Mouse (Mus musculus) heart, postnatal 0 days (tissue): ENCODE results near the gene Sirt7. TPM values are rescaled to one million over a fixed set of nuclear protein-coding genes. Genes with fewer than 3 reads are reported as not detected.

Experiments
- ATAC-seq: fragments of 200-750 bp; cut with Nextera tagmentation; 2 replicates; pipeline ENCODE4 v1.8.0; 2017; ENCODE audit warnings: low read depth, moderate number of reproducible peaks, moderate library complexity; ENCODE audit not compliant: insufficient read depth
- DNase-seq: peaks from one replicate; pipeline ENCODE4 v3.0.0-alpha.2; 2016; ENCODE audit warnings: low spot score
- H3K27ac ChIP-seq: fragments of 300-500 bp; sonication (generic); 2 replicates; pipeline ENCODE4 v1.5.1; 2014; ENCODE audit warnings: low read depth, mild to moderate bottlenecking
- H3K27me3 ChIP-seq: fragments of 300-500 bp; sonication (generic); 2 replicates; pipeline ENCODE4 v1.6.1; 2014; ENCODE audit warnings: low read length, mixed read lengths; ENCODE audit not compliant: control insufficient read depth, insufficient read depth
- H3K36me3 ChIP-seq: fragments of 300-500 bp; sonication (generic); replicated peaks from 2 replicates; pipeline ENCODE4 v1.6.1; 2014; ENCODE audit warnings: low read length, mixed read lengths; ENCODE audit not compliant: control insufficient read depth, insufficient read depth
- H3K4me1 ChIP-seq: fragments of 300-500 bp; sonication (generic); 2 replicates; pipeline ENCODE4 v1.6.1; 2014; ENCODE audit warnings: antibody characterized with exemption; ENCODE audit not compliant: control insufficient read depth, insufficient read depth
- H3K4me2 ChIP-seq: fragments of 300-500 bp; sonication (generic); 2 replicates; pipeline ENCODE4 v1.6.1; 2014; ENCODE audit warnings: low read depth, mild to moderate bottlenecking, low read length, moderate library complexity
- H3K4me3 ChIP-seq: fragments of 300-500 bp; sonication (generic); 2 replicates; pipeline ENCODE4 v1.5.1; 2014; ENCODE audit warnings: low read depth, low read length
- H3K9ac ChIP-seq: fragments of 300-500 bp; sonication (generic); replicated peaks from 2 replicates; pipeline ENCODE4 v1.6.1; 2014; ENCODE audit warnings: low read depth, low read length, mixed read lengths
- H3K9me3 ChIP-seq: fragments of 300-500 bp; sonication (generic); replicated peaks from 2 replicates; pipeline ENCODE4 v1.6.1; 2016; ENCODE audit warnings: low read length; ENCODE audit not compliant: control insufficient read depth
- CTCF ChIP-seq: IDR thresholded peaks from 2 replicates; pipeline ENCODE4 v1.5.1; 2016; ENCODE audit warnings: antibody characterized with exemption, control low read depth, low read depth
- EP300 ChIP-seq: IDR thresholded peaks from 2 replicates; pipeline ENCODE4 v1.6.1; 2016; ENCODE audit warnings: antibody characterized with exemption, low read depth
- WGBS: fragments of 180-500 bp; shearing (Covaris S2); extraction: QIAGEN DNeasy Blood & Tissue Kit; methylation state at CpG from one replicate; pipeline ENCODE4 v1.1.7; 2014; 5-methylcytosine and 5-hydroxymethylcytosine counted together
- polyA plus RNA-seq: library from polyadenylated mRNA; unstranded; fragments of >200 nt; fragmentation: Nextera tagmentation; extraction: Ambion mirVana; gene quantifications from 2 replicates; pipeline ENCODE4 v1.2.1, GENCODE M21; 2015
- total RNA-seq: library from RNA; depleted of rRNA; stranded (reverse); fragments of >200 nt; gene quantifications from 2 replicates; pipeline ENCODE4 v1.2.3, GENCODE M21; 2014; ENCODE audit warnings: low replicate concordance; rRNA removed

Sirt7 gene
- total RNA-seq = 12.4 and 63.2 TPM in 2 replicates
- 14.1 and 15.2 TPM in 2 replicates for polyA plus RNA-seq

DNA sequence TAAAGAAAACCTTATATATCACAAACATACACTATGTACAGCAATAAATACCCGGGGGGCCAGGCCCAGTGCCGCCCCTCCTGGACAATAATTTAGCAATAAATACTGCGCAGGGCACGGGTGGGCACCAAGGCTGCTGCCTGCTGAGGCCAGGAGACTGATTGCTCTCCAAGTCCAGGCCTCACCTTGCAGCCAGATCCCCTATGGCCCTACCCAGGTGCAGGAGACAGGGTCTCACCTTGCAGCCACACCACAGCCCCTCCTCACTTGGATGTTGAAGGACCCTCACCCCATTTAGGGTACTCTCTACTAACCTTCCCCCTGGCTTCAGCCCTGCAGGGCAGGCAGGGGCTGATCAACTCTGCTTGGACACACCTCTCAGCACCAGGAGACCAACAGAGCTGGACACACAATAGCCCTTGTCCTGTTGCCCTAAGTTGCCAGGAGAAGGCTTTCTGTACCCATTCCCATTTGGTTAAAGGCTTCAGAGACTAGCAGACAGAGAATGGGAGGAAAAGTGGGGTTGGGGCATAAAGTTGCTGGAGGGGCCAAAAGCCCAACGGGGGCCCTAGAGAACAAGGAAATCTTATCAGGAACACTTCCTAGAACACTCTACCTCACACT is at the start of gene Sirt7:
TSS of gene Sirt7 (minus strand) at position 89 of the 624 bp plus-strand sequence.
- TF ChIP-seq EP300 = no peak
- no peak for TF ChIP-seq CTCF
- Histone ChIP-seq H3K36me3 (peaks cover 39% of the 10 kb centered on the region), H3K4me1 (peaks cover 13% of the 10 kb centered on the region), H3K27ac (peak within 1 kb of the TSS; percentile 89), H3K4me2 (peak within 1 kb of the TSS; percentile 96), H3K27me3 (no peaks in the 10 kb centered on the region), H3K4me3 (peak within 1 kb of the TSS; percentile 95), H3K9ac (peak within 1 kb of the TSS; percentile 72), H3K9me3 (no peaks in the 10 kb centered on the region)
- DNase-seq = no peak
- WGBS = 12% methylated on average over 5 of the region's 5 CpGs
- ATAC-seq = no peak

DNA sequence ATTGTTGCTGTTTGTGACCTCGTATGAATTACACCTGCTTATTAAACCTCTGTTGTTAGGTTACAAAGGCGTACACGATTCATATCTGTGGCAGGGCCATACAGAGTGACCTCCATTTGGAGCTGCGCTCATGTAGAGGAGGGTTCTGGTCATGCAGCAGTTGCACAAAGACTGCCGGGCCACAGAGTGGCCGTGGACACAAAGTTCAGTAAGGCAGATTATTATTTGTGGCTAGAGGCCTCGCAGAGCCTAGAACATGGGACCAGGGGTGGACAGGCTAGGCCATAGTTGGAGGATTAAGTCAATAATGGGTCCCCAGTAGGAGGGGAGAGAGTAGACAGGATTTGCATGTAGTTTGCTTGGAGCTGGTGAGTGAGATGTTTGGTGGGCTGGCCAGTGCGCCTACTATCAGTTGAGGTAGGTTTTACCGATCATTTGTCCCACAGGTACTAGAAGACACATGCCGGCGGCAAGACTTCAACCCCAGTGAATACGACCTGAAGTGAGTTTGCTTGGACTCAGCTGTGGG is 48.6 kb upstream of the Sirt7 start:
- H3K4me3 ChIP-seq = peak overlapping the region; percentile 92
- H3K4me2 ChIP-seq = peak overlapping the region; percentile 75
- DNase-seq (no peak), ATAC-seq (peak; percentile 3; the same call in 1 of the 2 replicates)
- H3K9ac ChIP-seq = peak overlapping the region; percentile 72
- no peaks in the 10 kb centered on the region for H3K9me3 ChIP-seq
- TF ChIP-seq EP300 (no peak), CTCF (no peak)
- WGBS = 33% methylated on average over 12 of the region's 12 CpGs
- peaks cover 12% of the 10 kb centered on the region for H3K4me1 ChIP-seq
- no peaks in the 10 kb centered on the region for H3K27me3 ChIP-seq
- H3K27ac ChIP-seq = peak overlapping the region; percentile 87
- peaks cover 23% of the 10 kb centered on the region for H3K36me3 ChIP-seq

DNA sequence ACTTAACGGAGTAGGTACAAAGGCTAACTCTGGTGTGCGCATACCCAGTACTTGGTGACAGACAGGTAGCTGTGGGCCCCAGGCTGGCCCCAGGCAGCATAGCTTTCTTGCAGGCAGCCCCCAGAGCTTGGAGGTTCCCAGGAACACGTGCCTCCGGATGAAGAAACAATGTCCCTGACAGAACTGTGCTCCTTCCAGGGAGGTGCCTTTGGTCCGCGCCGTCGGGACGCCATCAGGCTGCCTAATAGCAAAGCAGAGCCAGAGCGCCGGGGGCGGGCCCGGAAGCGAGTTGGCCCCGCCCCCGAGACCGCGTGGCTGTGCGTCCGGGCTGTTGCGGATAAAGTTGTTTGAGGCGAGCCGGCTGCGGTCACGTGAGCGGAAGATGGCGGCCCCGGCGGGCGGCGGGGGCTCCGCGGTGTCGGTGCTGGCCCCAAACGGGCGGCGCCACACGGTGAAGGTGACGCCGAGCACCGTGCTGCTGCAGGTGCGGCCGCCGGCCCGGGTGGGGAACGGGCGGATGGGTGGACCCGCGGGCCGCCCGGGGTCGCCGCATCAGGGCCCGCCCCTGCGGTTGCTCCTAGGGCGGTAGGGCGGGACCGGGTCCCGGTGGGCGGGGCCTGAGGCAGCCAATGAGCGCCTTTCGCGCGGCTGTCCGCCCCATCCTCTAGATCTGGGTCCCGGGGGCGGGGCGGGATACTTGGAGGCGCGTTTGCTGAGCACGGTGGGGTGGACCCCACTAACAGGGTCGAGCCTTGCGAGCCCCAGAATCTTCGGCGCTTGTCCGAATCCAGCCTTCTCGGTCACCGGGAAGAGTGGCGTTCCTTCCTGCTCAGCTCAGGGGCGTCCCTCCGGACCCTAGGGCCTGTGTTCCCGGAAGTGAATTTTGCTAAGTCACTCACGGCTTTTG is 47.9 kb upstream of the Sirt7 start, which contains the start of gene Aspscr1:
TSS of gene Aspscr1 (plus strand) at position 287 of the 907 bp plus-strand sequence.
- WGBS = under 1% methylated on average over 73 of the region's 83 CpGs
- Histone ChIP-seq H3K27me3 (no peaks in the 10 kb centered on the region), H3K4me1 (peaks cover 12% of the 10 kb centered on the region), H3K27ac (peak within 1 kb of the TSS; percentile 87), H3K36me3 (peaks cover 16% of the 10 kb centered on the region), H3K9me3 (no peaks in the 10 kb centered on the region), H3K4me3 (peak within 1 kb of the TSS; percentile 92), H3K9ac (peak within 1 kb of the TSS; percentile 72), H3K4me2 (peak within 1 kb of the TSS; percentile 75)
- peak; percentile 97 for ATAC-seq
- peak; percentile 94 for DNase-seq
- TF ChIP-seq CTCF = no peak
- no peak for TF ChIP-seq EP300

DNA sequence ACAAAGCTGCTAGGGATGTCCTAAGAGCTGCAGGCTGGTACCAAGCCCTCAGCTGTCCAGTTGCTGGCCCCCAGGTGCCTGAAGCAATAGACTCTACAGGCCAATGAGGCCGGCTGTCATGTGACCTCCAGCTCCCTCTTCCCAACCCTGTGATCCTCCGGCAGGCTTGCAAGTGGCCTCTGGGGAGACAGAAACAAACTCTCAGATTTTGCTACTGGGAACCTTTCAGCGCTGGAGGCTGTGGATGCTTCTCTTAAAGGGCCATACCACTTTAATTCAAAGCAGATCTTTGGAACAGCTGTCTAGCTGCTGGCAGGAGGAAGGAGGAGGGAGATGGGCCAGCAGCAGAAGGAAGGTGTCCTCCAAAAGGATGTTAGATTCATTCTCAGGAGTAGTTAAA is 41.6 kb upstream of the Sirt7 start:
- no peaks in the 10 kb centered on the region; the same call in 1 of the 2 replicates for H3K4me1 ChIP-seq
- ATAC-seq (no peak), DNase-seq (no peak)
- H3K9me3 ChIP-seq = no peaks in the 10 kb centered on the region
- no peak overlapping the region for H3K4me3 ChIP-seq
- H3K9ac ChIP-seq = no peak overlapping the region
- no peak overlapping the region for H3K4me2 ChIP-seq
- WGBS = 13% methylated on average over 3 of the region's 3 CpGs
- no peak overlapping the region for H3K27ac ChIP-seq
- no peaks in the 10 kb centered on the region for H3K36me3 ChIP-seq
- no peak for TF ChIP-seq EP300
- TF ChIP-seq CTCF = no peak
- H3K27me3 ChIP-seq = peaks cover 31% of the 10 kb centered on the region

DNA sequence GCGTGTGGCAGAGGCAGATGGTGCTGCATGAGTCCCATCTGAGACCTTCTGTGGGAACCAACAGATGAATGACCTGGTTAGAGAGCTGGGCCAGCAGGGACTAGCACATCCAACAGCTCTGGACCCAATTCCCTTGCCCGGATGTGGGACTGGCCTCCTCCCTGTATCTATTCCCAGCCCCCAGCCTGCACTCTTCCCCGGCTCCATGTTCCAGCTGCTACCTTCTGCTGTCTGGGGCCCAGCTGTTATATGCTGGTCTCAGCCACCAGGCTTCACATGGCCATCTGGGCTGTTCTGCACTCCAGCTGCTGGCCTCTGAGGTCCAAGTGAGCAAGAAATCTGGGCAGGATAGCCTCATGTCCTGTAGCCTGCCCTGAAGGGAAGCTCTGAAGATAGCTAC is 40.4 kb upstream of the Sirt7 start:
- ATAC-seq = peak; percentile 47

More for the DNA sequence above, 40.4 kb upstream of the Sirt7 start:
- WGBS = 53% methylated on average over 3 of the region's 3 CpGs
- H3K4me2 ChIP-seq = no peak overlapping the region
- H3K9me3 ChIP-seq = no peaks in the 10 kb centered on the region
- peaks cover 8% of the 10 kb centered on the region for H3K4me1 ChIP-seq
- peaks cover 43% of the 10 kb centered on the region for H3K27me3 ChIP-seq
- TF ChIP-seq CTCF (no peak), EP300 (no peak)
- H3K9ac ChIP-seq = no peak overlapping the region
- H3K36me3 ChIP-seq = no peaks in the 10 kb centered on the region
- no peak overlapping the region for H3K4me3 ChIP-seq
- H3K27ac ChIP-seq = no peak overlapping the region
- no peak for DNase-seq
